Mouse (Mus musculus): ENCODE measurements around the gene Btg3.

Gene Btg3

GRCm38 (mm10) chr16:78357757-78358156 lies 19.2 kb downstream of the Btg3 start:
- in situ Hi-C loops (cut with MboI; ENCODE audit: low pct_unique_long_range_greater_than_20kb in 1 of 2, low sequenced_read_pairs in 2 of 2, unreplicated experiment in 1 of 2) = no loop called here

- in situ Hi-C loops (cut with MboI; ENCODE audit: low pct_unique_long_range_greater_than_20kb in 1 of 2, low sequenced_read_pairs in 2 of 2, unreplicated experiment in 1 of 2) = no loop called here
These were observed 29.6 kb downstream of the Btg3 start for GRCm38 (mm10) chr16:78347328-78347926.

- in situ Hi-C loops (cut with MboI; ENCODE audit: low pct_unique_long_range_greater_than_20kb in 1 of 2, low sequenced_read_pairs in 2 of 2, unreplicated experiment in 1 of 2) = no loop called here
These were observed 30.2 kb downstream of the Btg3 start for GRCm38 (mm10) chr16:78346662-78347327.

GRCm38 (mm10) chr16:78343792-78344191 lies 33.2 kb downstream of the Btg3 start:
- in situ Hi-C loops (cut with MboI; ENCODE audit: low pct_unique_long_range_greater_than_20kb in 1 of 2, low sequenced_read_pairs in 2 of 2, unreplicated experiment in 1 of 2) = no loop called here

- in situ Hi-C loops (cut with MboI; ENCODE audit: low pct_unique_long_range_greater_than_20kb in 1 of 2, low sequenced_read_pairs in 2 of 2, unreplicated experiment in 1 of 2) = no loop called here
These were observed 34.2 kb downstream of the Btg3 start for GRCm38 (mm10) chr16:78342767-78343166.

GRCm38 (mm10) chr16:78341356-78341755 lies 35.6 kb downstream of the Btg3 start:
- in situ Hi-C loops (cut with MboI; ENCODE audit: low pct_unique_long_range_greater_than_20kb in 1 of 2, low sequenced_read_pairs in 2 of 2, unreplicated experiment in 1 of 2) = no loop called here

- in situ Hi-C loops (cut with MboI; ENCODE audit: low pct_unique_long_range_greater_than_20kb in 1 of 2, low sequenced_read_pairs in 2 of 2, unreplicated experiment in 1 of 2) = loop anchor here in 1 of 2 experiments (10.0 kb wide), 1 partner anchor 122 kb away; no protein-coding TSS in a partner anchor
These were observed 39.8 kb downstream of the Btg3 start for GRCm38 (mm10) chr16:78337226-78337625.

GRCm38 (mm10) chr16:78327999-78328398 lies 49.0 kb downstream of the Btg3 start:
- in situ Hi-C loops (cut with MboI; ENCODE audit: low pct_unique_long_range_greater_than_20kb in 1 of 2, low sequenced_read_pairs in 2 of 2, unreplicated experiment in 1 of 2) = no loop called here

GRCm38 (mm10) chr16:78327562-78327961 lies 49.4 kb downstream of the Btg3 start:
- in situ Hi-C loops (cut with MboI; ENCODE audit: low pct_unique_long_range_greater_than_20kb in 1 of 2, low sequenced_read_pairs in 2 of 2, unreplicated experiment in 1 of 2) = no loop called here

GRCm38 (mm10) chr16:78325972-78326848 lies 50.8 kb downstream of the Btg3 start:
- in situ Hi-C loops (cut with MboI; ENCODE audit: low pct_unique_long_range_greater_than_20kb in 1 of 2, low sequenced_read_pairs in 2 of 2, unreplicated experiment in 1 of 2) = no loop called here

- in situ Hi-C loops (cut with MboI; ENCODE audit: low pct_unique_long_range_greater_than_20kb in 1 of 2, low sequenced_read_pairs in 2 of 2, unreplicated experiment in 1 of 2) = no loop called here
These were observed 54.9 kb downstream of the Btg3 start for GRCm38 (mm10) chr16:78322140-78322539.

GRCm38 (mm10) chr16:78321559-78321958 lies 55.4 kb downstream of the Btg3 start:
- in situ Hi-C loops (cut with MboI; ENCODE audit: low pct_unique_long_range_greater_than_20kb in 1 of 2, low sequenced_read_pairs in 2 of 2, unreplicated experiment in 1 of 2) = no loop called here

- in situ Hi-C loops (cut with MboI; ENCODE audit: low pct_unique_long_range_greater_than_20kb in 1 of 2, low sequenced_read_pairs in 2 of 2, unreplicated experiment in 1 of 2) = loop anchor here in 1 of 2 experiments (10.0 kb wide), 1 partner anchor 85 kb away; no protein-coding TSS in a partner anchor
These were observed 57.3 kb downstream of the Btg3 start for GRCm38 (mm10) chr16:78319711-78320110.

GRCm38 (mm10) chr16:78317960-78318359 lies 59.0 kb downstream of the Btg3 start:
- in situ Hi-C loops (cut with MboI; ENCODE audit: low pct_unique_long_range_greater_than_20kb in 1 of 2, low sequenced_read_pairs in 2 of 2, unreplicated experiment in 1 of 2) = loop anchor here in 1 of 2 experiments (10.0 kb wide), 1 partner anchor 83 kb away; no protein-coding TSS in a partner anchor

- in situ Hi-C loops (cut with MboI; ENCODE audit: low pct_unique_long_range_greater_than_20kb in 1 of 2, low sequenced_read_pairs in 2 of 2, unreplicated experiment in 1 of 2) = loop anchor here in 1 of 2 experiments (10.0 kb wide), 1 partner anchor 82 kb away; no protein-coding TSS in a partner anchor
These were observed 60.1 kb downstream of the Btg3 start for GRCm38 (mm10) chr16:78316849-78317248.

- in situ Hi-C loops (cut with MboI; ENCODE audit: low pct_unique_long_range_greater_than_20kb in 1 of 2, low sequenced_read_pairs in 2 of 2, unreplicated experiment in 1 of 2) = loop anchor here in 1 of 2 experiments (10.0 kb wide), 1 partner anchor 79 kb away; no protein-coding TSS in a partner anchor
These were observed 63.0 kb downstream of the Btg3 start for GRCm38 (mm10) chr16:78314026-78314425.

GRCm38 (mm10) chr16:78313135-78313887 lies 63.7 kb downstream of the Btg3 start:
- in situ Hi-C loops (cut with MboI; ENCODE audit: low pct_unique_long_range_greater_than_20kb in 1 of 2, low sequenced_read_pairs in 2 of 2, unreplicated experiment in 1 of 2) = loop anchor here in 1 of 2 experiments (10.0 kb wide), 1 partner anchor 79 kb away; no protein-coding TSS in a partner anchor

GRCm38 (mm10) chr16:78309258-78309657 lies 67.7 kb downstream of the Btg3 start:
- in situ Hi-C loops (cut with MboI; ENCODE audit: low pct_unique_long_range_greater_than_20kb in 1 of 2, low sequenced_read_pairs in 2 of 2, unreplicated experiment in 1 of 2) = no loop called here
